Mouse (Mus musculus) kidney, adult 2 months (tissue): Measurements from ENCODE around the gene Galnt10.

ENCODE experiments used
- CTCF ChIP-seq: fragments of 200-500 bp; conservative IDR thresholded peaks from 2 replicates; pipeline ENCODE4 v1.5.1; 2011; ENCODE audit warnings: low read depth, mild to moderate bottlenecking, control low read depth, low read length, moderate library complexity, mixed read lengths; ENCODE audit not compliant: insufficient read depth, insufficient read length
- POLR2A ChIP-seq: fragments of 200-500 bp; IDR thresholded peaks from one replicate; pipeline ENCODE4 v1.6.1; 2011; ENCODE audit warnings: low read depth, low read length, control low read depth

- no peak for TF ChIP-seq CTCF
- no peak for TF ChIP-seq POLR2A
Measured at GRCm38 (mm10) chr11:57654386-57654785, 9.1 kb downstream of the Galnt10 start.
